ENCODE assay signal across 9 mouse cellular contexts in the genomic region with DNA sequence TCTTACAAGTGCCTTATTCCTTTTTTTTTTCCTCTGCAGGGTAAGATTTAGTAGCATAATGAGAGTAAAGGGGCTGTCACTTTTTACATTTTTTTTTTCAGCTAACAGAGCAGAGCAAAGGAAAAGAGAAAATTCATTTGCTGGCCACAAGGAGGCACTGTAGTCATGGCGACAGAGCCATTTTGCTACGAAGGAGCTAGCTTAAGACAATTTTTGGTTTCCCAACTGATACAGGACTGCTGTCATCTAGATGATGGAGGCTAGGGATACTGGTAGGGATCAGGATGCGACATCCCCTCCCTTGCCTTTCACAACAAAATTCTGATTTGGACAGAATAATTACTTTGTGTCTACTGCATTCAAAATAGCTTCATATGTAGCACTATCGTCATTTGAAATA.
DNase-seq lines count a peak whose midpoint lies in the region; ATAC-seq and TF ChIP-seq lines count a peak whose summit lies in the region.
"Had no signal": no experiment of that assay in that cellular context is flagged by ENCODE, and none has a peak within 500 bp of the region (broad histone marks: within the 10 kb centered on the region; RNA-seq: fewer than 3 reads in every experiment).

No protein-coding gene starts in this region.

- no peak for ATAC-seq in neural tube, embryonic 15.5 days (ENCODE audit: low FRiP score)
- ATAC-seq in neural tube, embryonic 14.5 days (ENCODE audit: low read depth): 0 out of 2 replicates have a peak, but pooled peaks have one; percentile 31
- no peak for ATAC-seq in activated CD4-positive, CD25-positive, alpha-beta regulatory T cell, adult 4 months

- no peaks in the 10 kb centered on the region for H3K36me3 ChIP-seq in neural tube, embryonic 15.5 days
- H3K36me3 ChIP-seq in neural tube, embryonic 14.5 days (ENCODE audit: control insufficient read depth, insufficient read depth, low read length): no peaks in the 10 kb centered on the region
- H3K36me3 ChIP-seq: limb, embryonic 12.5 days had no signal

- no peak overlapping the region for H3K4me2 ChIP-seq in neural tube, embryonic 15.5 days
- H3K4me2 ChIP-seq in neural tube, embryonic 14.5 days (ENCODE audit: low read depth, low read length): no peak overlapping the region
- H3K4me2 ChIP-seq: limb, embryonic 12.5 days had no signal

- 41% methylated on average over 4 of the region's 4 CpGs for WGBS in neural tube, embryonic 15.5 days
- 36% methylated on average over 4 of the region's 4 CpGs for WGBS in neural tube, embryonic 14.5 days

- no peak overlapping the region for H3K27ac ChIP-seq in neural tube, embryonic 15.5 days (replicated peaks)
- no peak overlapping the region for H3K27ac ChIP-seq in cortical plate, adult 2 months (ENCODE audit: insufficient read depth, low read length)
- no peak overlapping the region for H3K27ac ChIP-seq in neural tube, embryonic 14.5 days (ENCODE audit: low read depth, low read length)
- H3K27ac ChIP-seq: limb, embryonic 12.5 days had no signal

- DNase-seq in heart, postnatal 14 days: peak; percentile 3 to 21
- no peak for DNase-seq in heart, adult 11 months
- DNase-seq in neural tube, embryonic 10.5 days (ENCODE audit: extremely low spot score, low spot score): peak; percentile 16
- no peak for DNase-seq in spleen, adult 18-20 months

- no peak overlapping the region for H3K4me3 ChIP-seq in neural tube, embryonic 15.5 days (replicated peaks)
- H3K4me3 ChIP-seq in cortical plate, adult 2 months (ENCODE audit: insufficient read depth, low read length): no peak overlapping the region
- H3K4me3 ChIP-seq in neural tube, embryonic 14.5 days (ENCODE audit: low read depth, low read length): no peak overlapping the region
- H3K4me3 ChIP-seq: limb, embryonic 12.5 days had no signal

- TF ChIP-seq CTCF in cortical plate, adult 2 months (IDR thresholded peaks at IDR 0.05; ENCODE audit: extremely low read depth, insufficient read depth, low read length): peak; percentile 53

- no peaks in the 10 kb centered on the region for H3K4me1 ChIP-seq in neural tube, embryonic 15.5 days
- no peaks in the 10 kb centered on the region for H3K4me1 ChIP-seq in cortical plate, adult 2 months (ENCODE audit: control insufficient read depth, insufficient read depth, low read length)
- no peaks in the 10 kb centered on the region for H3K4me1 ChIP-seq in neural tube, embryonic 14.5 days (ENCODE audit: control insufficient read depth, insufficient read depth, low read length)
- H3K4me1 ChIP-seq: limb, embryonic 12.5 days had no signal

- no peaks in the 10 kb centered on the region for H3K9me3 ChIP-seq in neural tube, embryonic 15.5 days (replicated peaks)
- no peaks in the 10 kb centered on the region for H3K9me3 ChIP-seq in neural tube, embryonic 14.5 days (ENCODE audit: control insufficient read depth, low read length)
- H3K9me3 ChIP-seq: limb, embryonic 12.5 days had no signal

- intact Hi-C loops in heart, postnatal 14 days (cut with DNase I): no loop called here

- H3K27me3 ChIP-seq in neural tube, embryonic 15.5 days (replicated peaks): no peaks in the 10 kb centered on the region; the same call in 1 of the 2 replicates
- no peaks in the 10 kb centered on the region for H3K27me3 ChIP-seq in neural tube, embryonic 14.5 days (ENCODE audit: control insufficient read depth, insufficient read depth, low read length)
- H3K27me3 ChIP-seq: limb, embryonic 12.5 days had no signal

- no peak overlapping the region for H3K9ac ChIP-seq in neural tube, embryonic 15.5 days (replicated peaks)
- no peak overlapping the region for H3K9ac ChIP-seq in neural tube, embryonic 14.5 days (replicated peaks; ENCODE audit: low read depth, low read length)
- H3K9ac ChIP-seq: limb, embryonic 12.5 days had no signal

- no peak for TF ChIP-seq POLR2A in cortical plate, adult 2 months (IDR thresholded peaks at IDR 0.05; ENCODE audit: extremely low read depth, insufficient read depth, low read length)

Comparison
In these comparisons a context has a peak if more than half of its experiments do, and no peak if none do; other contexts are left out.
1. DNase-seq: peak in heart, postnatal 14 days (2 of 2) and neural tube, embryonic 10.5 days (single experiment); none in heart, adult 11 months (single experiment) and spleen, adult 18-20 months (0 of 2).